Comparison of ENCODE assay signal across 13 mouse cellular contexts in the genomic region with DNA sequence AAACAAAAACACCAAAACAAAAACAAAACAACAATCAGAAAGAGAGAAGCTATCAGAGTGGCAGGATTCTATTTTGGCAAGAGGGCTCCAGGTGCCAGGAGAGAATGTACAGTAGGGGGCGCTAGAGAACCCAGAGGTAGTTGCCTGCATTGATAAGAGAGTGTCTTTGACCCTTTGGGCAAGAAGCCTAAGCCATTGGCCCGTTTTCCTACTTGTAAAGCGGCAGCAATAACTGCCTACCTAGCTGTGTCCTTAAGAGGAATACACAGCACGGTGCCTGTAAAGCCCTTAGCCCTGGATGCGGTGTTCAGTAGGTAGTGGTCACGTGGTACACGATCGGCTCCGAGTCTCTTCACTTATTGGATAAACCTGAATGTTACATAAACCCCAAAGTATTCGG. TPM values are rescaled to one million over a fixed set of nuclear protein-coding genes. Genes with fewer than 3 reads are reported as not detected.
DNase-seq lines count a peak whose midpoint lies in the region; ATAC-seq and TF ChIP-seq lines count a peak whose summit lies in the region.
"Had no signal": no experiment of that assay in that cellular context is flagged by ENCODE, and none has a peak within 500 bp of the region (broad histone marks: within the 10 kb centered on the region; RNA-seq: fewer than 3 reads in every experiment).

No protein-coding gene starts in this region.

- no peak for ATAC-seq in midbrain, postnatal 0 days (ENCODE audit: low FRiP score)
- ATAC-seq in midbrain, embryonic 13.5 days, result no peak
- ATAC-seq in megakaryocyte, adult 5-6 weeks (ENCODE audit: poor library complexity, severe bottlenecking), result no peak
- ATAC-seq: midbrain, embryonic 16.5 days; Patski had no signal

- H3K36me3 ChIP-seq in midbrain, postnatal 0 days (ENCODE audit: insufficient read depth, low read length), result peaks cover 9% of the 10 kb centered on the region
- peaks cover 7% of the 10 kb centered on the region for H3K36me3 ChIP-seq in midbrain, embryonic 13.5 days

- no peak for DNase-seq in gastrocnemius, adult 2 months
- no peak for DNase-seq in gastrocnemius, postnatal 36 days
- DNase-seq in midbrain, postnatal 0 days (ENCODE audit: low spot score), result no peak
- DNase-seq in brain, adult 2 months (ENCODE audit: low read depth, low spot score), result peak; percentile 40
- DNase-seq in thymus, postnatal 4 days, result peak; percentile 57
- DNase-seq in right cerebral cortex, postnatal 14 days, result no peak
- DNase-seq: gastrocnemius, postnatal 10 days had no signal

- H3K27ac ChIP-seq in gastrocnemius, adult 2 months, result no peak overlapping the region
- no peak overlapping the region for H3K27ac ChIP-seq in midbrain, postnatal 0 days (ENCODE audit: low read depth, low read length)
- H3K27ac ChIP-seq in midbrain, embryonic 13.5 days, result no peak overlapping the region
- H3K27ac ChIP-seq: hindbrain, embryonic 10.5 days; limb, embryonic 15.5 days had no signal

- no peaks in the 10 kb centered on the region for H3K4me1 ChIP-seq in midbrain, postnatal 0 days (ENCODE audit: insufficient read depth, low read length)
- no peaks in the 10 kb centered on the region for H3K4me1 ChIP-seq in midbrain, embryonic 13.5 days (replicated peaks)

- H3K9ac ChIP-seq in midbrain, postnatal 0 days (replicated peaks; ENCODE audit: low read length, poor library complexity, severe bottlenecking), result no peak overlapping the region
- no peak overlapping the region for H3K9ac ChIP-seq in midbrain, embryonic 13.5 days (replicated peaks)
- H3K9ac ChIP-seq: limb, embryonic 15.5 days had no signal

- intact Hi-C loops in gastrocnemius, adult 2 months (cut with DNase I), result no loop called here
- intact Hi-C loops in gastrocnemius, postnatal 36 days (cut with DNase I), result no loop called here

- no peaks in the 10 kb centered on the region for H3K27me3 ChIP-seq in midbrain, postnatal 0 days (ENCODE audit: insufficient read depth, low read length)
- H3K27me3 ChIP-seq in midbrain, embryonic 13.5 days, result no peaks in the 10 kb centered on the region

- H3K4me2 ChIP-seq in midbrain, postnatal 0 days (ENCODE audit: low read depth, low read length, poor library complexity, severe bottlenecking), result no peak overlapping the region
- H3K4me2 ChIP-seq in midbrain, embryonic 13.5 days (replicated peaks), result no peak overlapping the region
- H3K4me2 ChIP-seq: limb, embryonic 15.5 days had no signal

- WGBS in midbrain, postnatal 0 days, result 53% methylated on average over 10 of the region's 10 CpGs
- WGBS in midbrain, embryonic 13.5 days, result 61% methylated on average over 10 of the region's 10 CpGs

- H3K4me3 ChIP-seq in gastrocnemius, adult 2 months, result no peak overlapping the region
- no peak overlapping the region for H3K4me3 ChIP-seq in midbrain, postnatal 0 days (ENCODE audit: low read depth, low read length)
- no peak overlapping the region for H3K4me3 ChIP-seq in midbrain, embryonic 13.5 days (replicated peaks)
- H3K4me3 ChIP-seq: hindbrain, embryonic 10.5 days; limb, embryonic 15.5 days had no signal

- no peaks in the 10 kb centered on the region for H3K9me3 ChIP-seq in midbrain, postnatal 0 days (ENCODE audit: low read length)
- no peaks in the 10 kb centered on the region for H3K9me3 ChIP-seq in midbrain, embryonic 13.5 days
- H3K9me3 ChIP-seq: hindbrain, embryonic 10.5 days; limb, embryonic 15.5 days had no signal

- peak; percentile 51 for TF ChIP-seq CTCF in gastrocnemius, adult 2 months (IDR thresholded peaks at IDR 0.05)
- TF ChIP-seq CTCF in midbrain, postnatal 0 days (IDR thresholded peaks at IDR 0.05), result peak; percentile 54

RNA-seq across cellular contexts. Expression of a gene that starts 4.1 kb away (rescaled TPM):
- total RNA-seq in gastrocnemius, adult 2 months (2021), result not detected
- not detected for total RNA-seq in gastrocnemius, postnatal 36 days (2021)
- 1.2 and 7.2 TPM in 2 replicates for total RNA-seq in midbrain, postnatal 0 days (2014; rRNA removed)
- polyA plus RNA-seq in midbrain, postnatal 0 days (2015; fragmentation: Nextera tagmentation; extraction: Ambion mirVana), result 4.1 and 4.5 TPM in 2 replicates
- polyA plus RNA-seq in midbrain, embryonic 13.5 days (2015; fragmentation: Nextera tagmentation; extraction: Ambion mirVana), result 0.97 and 1.1 TPM in 2 replicates
- not detected in 2 replicates for total RNA-seq in megakaryocyte, adult 5-6 weeks (2015)
- not detected in 2 replicates for total RNA-seq in megakaryocyte, adult 5-6 weeks (2017)
- polyA plus RNA-seq: Patski had no signal

RNA-seq across cellular contexts. Expression of a gene that starts 33.1 kb away (rescaled TPM):
- 1 to 10 TPM; 3.2 to 5.2 TPM for total RNA-seq in gastrocnemius, adult 2 months (2021)
- total RNA-seq in gastrocnemius, postnatal 36 days (2021), result 1 to 10 TPM; 4.9 to 6.5 TPM
- 256 and 269 TPM in 2 replicates for total RNA-seq in midbrain, postnatal 0 days (2014; rRNA removed)
- polyA plus RNA-seq in midbrain, postnatal 0 days (2015; fragmentation: Nextera tagmentation; extraction: Ambion mirVana), result 16.1 and 18.1 TPM in 2 replicates
- 34.9 and 37.2 TPM in 2 replicates for polyA plus RNA-seq in midbrain, embryonic 13.5 days (2015; fragmentation: Nextera tagmentation; extraction: Ambion mirVana)
- total RNA-seq in megakaryocyte, adult 5-6 weeks (2015), result 5.2 and 10.1 TPM in 2 replicates
- 1.3 and 3.7 TPM in 2 replicates for total RNA-seq in megakaryocyte, adult 5-6 weeks (2017)

RNA-seq across cellular contexts. Expression of a gene that starts 34.6 kb away (rescaled TPM):
- total RNA-seq in gastrocnemius, adult 2 months (2021), result 100 to 1,000 TPM; 266 to 502 TPM
- total RNA-seq in gastrocnemius, postnatal 36 days (2021), result 100 to 1,000 TPM; 320 to 384 TPM
- 35.9 and 42.7 TPM in 2 replicates for total RNA-seq in midbrain, postnatal 0 days (2014; rRNA removed)
- 62.1 and 64.2 TPM in 2 replicates for polyA plus RNA-seq in midbrain, postnatal 0 days (2015; fragmentation: Nextera tagmentation; extraction: Ambion mirVana)
- 48.4 and 51.7 TPM in 2 replicates for polyA plus RNA-seq in midbrain, embryonic 13.5 days (2015; fragmentation: Nextera tagmentation; extraction: Ambion mirVana)
- total RNA-seq in megakaryocyte, adult 5-6 weeks (2015), result 32.7 and 35.0 TPM in 2 replicates
- 31.7 and 37.0 TPM in 2 replicates for total RNA-seq in megakaryocyte, adult 5-6 weeks (2017)

RNA-seq across cellular contexts. Expression of a gene that starts 42.6 kb away (rescaled TPM):
- under 1 TPM; 0.22 to 0.31 TPM for total RNA-seq in gastrocnemius, adult 2 months (2021)
- not detected for total RNA-seq in gastrocnemius, postnatal 36 days (2021)
- total RNA-seq in midbrain, postnatal 0 days (2014; rRNA removed), result not detected in 2 replicates
- not detected in 2 replicates for polyA plus RNA-seq in midbrain, postnatal 0 days (2015; fragmentation: Nextera tagmentation; extraction: Ambion mirVana)
- not detected in 2 replicates for polyA plus RNA-seq in midbrain, embryonic 13.5 days (2015; fragmentation: Nextera tagmentation; extraction: Ambion mirVana)
- total RNA-seq in megakaryocyte, adult 5-6 weeks (2015), result 0.16 and 0.27 TPM in 2 replicates
- 2.1 and 3.0 TPM in 2 replicates for total RNA-seq in megakaryocyte, adult 5-6 weeks (2017)
- polyA plus RNA-seq: hindbrain, embryonic 10.5 days; midbrain, embryonic 16.5 days; Patski had no signal

RNA-seq across cellular contexts. Expression of a gene that starts 49.4 kb away (rescaled TPM):
- 1 to 10 TPM; 3.6 to 5.0 TPM for total RNA-seq in gastrocnemius, adult 2 months (2021)
- 1 to 10 TPM; 3.3 to 4.6 TPM for total RNA-seq in gastrocnemius, postnatal 36 days (2021)
- total RNA-seq in midbrain, postnatal 0 days (2014; rRNA removed), result 31.5 and 33.3 TPM in 2 replicates
- polyA plus RNA-seq in midbrain, postnatal 0 days (2015; fragmentation: Nextera tagmentation; extraction: Ambion mirVana), result 19.0 and 20.0 TPM in 2 replicates
- 27.6 and 35.4 TPM in 2 replicates for polyA plus RNA-seq in midbrain, embryonic 13.5 days (2015; fragmentation: Nextera tagmentation; extraction: Ambion mirVana)
- total RNA-seq in megakaryocyte, adult 5-6 weeks (2015), result 7.9 and 9.3 TPM in 2 replicates
- total RNA-seq in megakaryocyte, adult 5-6 weeks (2017), result 12.7 and 16.9 TPM in 2 replicates

Comparison
In these comparisons a context has a peak if more than half of its experiments do, and no peak if none do; other contexts are left out.
1. DNase-seq: peak in brain, adult 2 months (single experiment) and thymus, postnatal 4 days (single experiment); none in gastrocnemius, adult 2 months (single experiment), gastrocnemius, postnatal 36 days (0 of 2), midbrain, postnatal 0 days (single experiment) and right cerebral cortex, postnatal 14 days (single experiment).
2. RNA of a gene that starts 33.1 kb away (total RNA-seq): 256 to 269 TPM in midbrain, postnatal 0 days; 4.9 to 6.5 TPM in gastrocnemius, postnatal 36 days, 1.3 to 10.1 TPM in megakaryocyte, adult 5-6 weeks and 3.2 to 5.2 TPM in gastrocnemius, adult 2 months; every median in the first group is over 10 times any median in the second.